Mouse (Mus musculus): Measurements from ENCODE around the gene Syde2. TPM values are rescaled to one million over a fixed set of nuclear protein-coding genes. Genes with fewer than 3 reads are reported as not detected.
"Not testable (repeated sequence)": the region's sequence is repeated elsewhere in the genome, so short reads cannot be mapped to it uniquely, and the experiment has no call there.

Gene Syde2
- polyA plus RNA-seq, 1 experiment from 2014 or later, result 1.7 TPM

DNA sequence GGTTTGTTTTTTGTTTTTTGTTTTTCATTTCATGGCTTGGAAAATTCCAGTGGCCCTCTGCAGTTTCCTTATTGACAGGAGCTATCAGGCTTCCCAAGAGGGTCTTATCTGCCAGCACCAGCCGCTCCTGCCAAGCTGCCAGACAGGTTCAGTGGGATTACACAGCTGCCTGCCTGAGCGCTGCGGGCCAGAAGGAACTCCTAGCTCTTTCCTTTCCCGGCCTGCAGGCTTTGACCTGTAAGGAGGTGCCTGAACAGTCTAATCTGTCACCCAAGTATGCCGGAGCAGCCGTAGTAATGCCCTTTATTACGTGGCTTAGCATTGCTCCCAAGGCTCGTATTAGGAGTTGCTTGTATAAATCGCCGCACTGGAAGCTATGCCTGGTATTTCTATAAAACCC is 23.2 kb upstream of the Syde2 start:
- ATAC-seq (ENCODE audit: low FRiP score, low TSS enrichment), result peak; percentile 69
- Histone ChIP-seq H3K4me3 (ENCODE audit: low read length) (no peak overlapping the region), H3K9ac (replicated peaks; ENCODE audit: low read length) (no peak overlapping the region), H3K27ac (ENCODE audit: low read length) (peak overlapping the region; percentile 61; the same call in 1 of the 2 replicates), H3K4me2 (replicated peaks; ENCODE audit: low read depth, low read length) (peak overlapping the region; percentile 52), H3K27me3 (ENCODE audit: insufficient read depth, low read length) (peaks cover 12% of the 10 kb centered on the region), H3K36me3 (ENCODE audit: insufficient read depth, low read length) (no peaks in the 10 kb centered on the region), H3K4me1 (ENCODE audit: insufficient read depth, low read length) (peaks cover 28% of the 10 kb centered on the region), H3K9me3 (ENCODE audit: low read length) (no peaks in the 10 kb centered on the region)
- WGBS, result 20% methylated on average over 10 of the region's 10 CpGs

- Histone ChIP-seq H3K4me1 (ENCODE audit: insufficient read depth, low read length) (peaks cover 28% of the 10 kb centered on the region), H3K27me3 (ENCODE audit: insufficient read depth, low read length) (peaks cover 12% of the 10 kb centered on the region)
- not testable (repeated sequence) for H3K9me3 ChIP-seq (ENCODE audit: low read length); H3K4me2 ChIP-seq (replicated peaks; ENCODE audit: low read depth, low read length); H3K9ac ChIP-seq (replicated peaks; ENCODE audit: low read length); H3K36me3 ChIP-seq (ENCODE audit: insufficient read depth, low read length); ATAC-seq (ENCODE audit: low FRiP score, low TSS enrichment); H3K27ac ChIP-seq (ENCODE audit: low read length); H3K4me3 ChIP-seq (ENCODE audit: low read length)
- 82% methylated on average over 3 of the region's 3 CpGs for WGBS
Measured at GRCm38 (mm10) chr3:145965583-145965982, 22.1 kb upstream of the Syde2 start.

DNA sequence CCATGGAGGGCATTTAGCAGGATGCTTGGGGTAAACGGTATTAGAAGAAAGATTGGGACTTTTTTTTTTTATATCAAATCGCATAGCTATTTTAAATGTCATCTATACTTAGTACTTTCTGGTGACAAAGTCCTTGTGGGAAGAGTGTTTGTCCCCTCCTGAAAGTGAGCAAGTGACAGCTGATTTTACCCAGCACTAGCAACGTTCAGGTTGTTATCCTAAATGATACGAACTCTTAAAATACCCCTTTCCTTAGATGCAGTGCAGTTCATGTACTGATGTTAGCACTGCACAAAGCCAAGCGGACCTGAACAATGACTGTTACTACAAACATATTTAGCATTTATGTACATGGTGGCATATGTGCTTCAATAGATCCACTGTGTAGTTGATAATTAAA is 20.9 kb upstream of the Syde2 start:
- H3K36me3 ChIP-seq (ENCODE audit: insufficient read depth, low read length), result no peaks in the 10 kb centered on the region
- 85% methylated on average over 5 of the region's 5 CpGs for WGBS
- no peak overlapping the region for H3K4me2 ChIP-seq (replicated peaks; ENCODE audit: low read depth, low read length)

GRCm38 (mm10) chr3:145969031-145969501 is 18.6 kb upstream of the Syde2 start:
- no peaks in the 10 kb centered on the region; the same call in 1 of the 2 replicates for H3K27me3 ChIP-seq (ENCODE audit: insufficient read depth, low read length)
- 21% methylated on average over 14 of the region's 14 CpGs for WGBS
- H3K4me3 ChIP-seq (ENCODE audit: low read length), result peak overlapping the region; percentile 16; the same call in 1 of the 2 replicates
- ATAC-seq (ENCODE audit: low FRiP score, low TSS enrichment), result peak; percentile 84
- peaks cover 2% of the 10 kb centered on the region for H3K9me3 ChIP-seq (ENCODE audit: low read length)
- H3K4me2 ChIP-seq (replicated peaks; ENCODE audit: low read depth, low read length), result peak overlapping the region; percentile 39
- no peaks in the 10 kb centered on the region for H3K36me3 ChIP-seq (ENCODE audit: insufficient read depth, low read length)
- H3K9ac ChIP-seq (replicated peaks; ENCODE audit: low read length), result no peak overlapping the region
- H3K4me1 ChIP-seq (ENCODE audit: insufficient read depth, low read length), result peaks cover 15% of the 10 kb centered on the region
- peak overlapping the region; percentile 79 for H3K27ac ChIP-seq (ENCODE audit: low read length)

More for the DNA sequence above, 20.9 kb upstream of the Syde2 start:
- peaks cover 11% of the 10 kb centered on the region for H3K27me3 ChIP-seq (ENCODE audit: insufficient read depth, low read length)
- H3K4me3 ChIP-seq (ENCODE audit: low read length), result no peak overlapping the region
- no peak overlapping the region for H3K27ac ChIP-seq (ENCODE audit: low read length)
- H3K4me1 ChIP-seq (ENCODE audit: insufficient read depth, low read length), result peaks cover 28% of the 10 kb centered on the region
- no peak for ATAC-seq (ENCODE audit: low FRiP score, low TSS enrichment)
- H3K9me3 ChIP-seq (ENCODE audit: low read length), result no peaks in the 10 kb centered on the region
- H3K9ac ChIP-seq (replicated peaks; ENCODE audit: low read length), result no peak overlapping the region

GRCm38 (mm10) chr3:145971501-145971900 is 16.2 kb upstream of the Syde2 start:
- Histone ChIP-seq H3K9me3 (ENCODE audit: low read length) (peaks cover 11% of the 10 kb centered on the region), H3K27me3 (ENCODE audit: insufficient read depth, low read length) (no peaks in the 10 kb centered on the region), H3K4me1 (ENCODE audit: insufficient read depth, low read length) (peaks cover 5% of the 10 kb centered on the region), H3K4me3 (ENCODE audit: low read length) (no peak overlapping the region), H3K9ac (replicated peaks; ENCODE audit: low read length) (no peak overlapping the region), H3K36me3 (ENCODE audit: insufficient read depth, low read length) (no peaks in the 10 kb centered on the region), H3K27ac (ENCODE audit: low read length) (no peak overlapping the region), H3K4me2 (replicated peaks; ENCODE audit: low read depth, low read length) (no peak overlapping the region)
- 78% methylated on average over 10 of the region's 10 CpGs for WGBS
- no peak for ATAC-seq (ENCODE audit: low FRiP score, low TSS enrichment)

DNA sequence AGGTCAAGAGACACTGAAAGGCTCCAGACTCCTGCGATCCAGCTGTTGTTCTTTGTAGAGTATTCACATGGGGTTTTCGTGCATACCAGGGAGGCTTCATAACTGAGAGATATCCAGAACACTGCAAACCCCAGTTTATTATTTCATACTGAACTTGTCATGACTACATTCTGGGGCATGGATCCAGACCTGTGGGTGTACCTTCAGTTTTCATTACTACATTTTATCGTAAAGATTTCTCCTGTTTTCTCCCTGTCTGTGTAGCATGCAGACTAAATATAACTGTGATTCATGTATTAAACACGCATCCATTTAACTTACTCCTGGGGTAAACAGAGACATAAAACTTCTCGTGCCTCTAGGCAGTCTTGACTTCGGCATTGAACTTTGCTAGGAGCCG is 12.7 kb upstream of the Syde2 start:
- H3K4me3 ChIP-seq (ENCODE audit: low read length), result no peak overlapping the region
- no peaks in the 10 kb centered on the region for H3K4me1 ChIP-seq (ENCODE audit: insufficient read depth, low read length)
- H3K9me3 ChIP-seq (ENCODE audit: low read length), result peaks cover 18% of the 10 kb centered on the region
- no peaks in the 10 kb centered on the region for H3K36me3 ChIP-seq (ENCODE audit: insufficient read depth, low read length)
- H3K27me3 ChIP-seq (ENCODE audit: insufficient read depth, low read length), result no peaks in the 10 kb centered on the region
- no peak overlapping the region for H3K27ac ChIP-seq (ENCODE audit: low read length)
- no peak for ATAC-seq (ENCODE audit: low FRiP score, low TSS enrichment)
- H3K9ac ChIP-seq (replicated peaks; ENCODE audit: low read length), result no peak overlapping the region
- WGBS, result 88% methylated on average over 7 of the region's 7 CpGs
- H3K4me2 ChIP-seq (replicated peaks; ENCODE audit: low read depth, low read length), result no peak overlapping the region

DNA sequence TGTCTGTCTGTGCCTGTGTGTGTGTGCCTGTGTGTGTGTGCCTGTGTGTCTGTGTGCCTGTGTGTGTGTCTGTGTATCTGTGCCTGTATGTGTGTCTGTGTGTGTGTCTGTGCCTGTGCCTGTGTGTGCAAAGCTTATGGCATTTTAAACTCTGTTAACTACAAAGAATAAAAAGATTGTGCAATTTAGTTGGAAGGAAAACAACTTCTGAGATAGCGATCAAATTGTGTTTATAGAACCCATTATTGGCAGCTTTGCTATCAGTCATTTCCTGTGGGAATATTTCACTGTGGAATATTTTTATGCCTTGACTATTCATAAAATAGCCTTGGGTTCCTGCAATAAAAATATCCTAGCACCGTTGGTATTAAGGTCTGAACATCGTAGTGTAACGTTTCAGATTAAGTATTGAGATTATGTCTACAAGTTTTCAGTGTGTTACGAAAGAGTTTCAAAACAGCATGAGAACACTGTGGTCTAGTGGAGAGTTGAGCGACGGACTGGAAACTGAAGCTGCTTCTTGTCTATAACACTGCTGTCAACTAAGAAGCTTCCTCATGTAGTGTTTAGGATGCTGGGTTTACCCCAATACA is 2.2 kb upstream of the Syde2 start:
- no peak overlapping the region for H3K27ac ChIP-seq (ENCODE audit: low read length)
- peaks cover 8% of the 10 kb centered on the region; the same call in 1 of the 2 replicates for H3K27me3 ChIP-seq (ENCODE audit: insufficient read depth, low read length)
- H3K4me3 ChIP-seq (ENCODE audit: low read length), result no peak overlapping the region
- no peak overlapping the region for H3K9ac ChIP-seq (replicated peaks; ENCODE audit: low read length)
- H3K4me2 ChIP-seq (replicated peaks; ENCODE audit: low read depth, low read length), result no peak overlapping the region
- no peak for ATAC-seq (ENCODE audit: low FRiP score, low TSS enrichment)
- H3K36me3 ChIP-seq (ENCODE audit: insufficient read depth, low read length), result no peaks in the 10 kb centered on the region
- 64% methylated on average over 7 of the region's 7 CpGs for WGBS
- 0 out of 2 replicates have a peak, but pooled peaks cover 2% of the 10 kb centered on the region for H3K9me3 ChIP-seq (ENCODE audit: low read length)
- peaks cover 18% of the 10 kb centered on the region for H3K4me1 ChIP-seq (ENCODE audit: insufficient read depth, low read length)

DNA sequence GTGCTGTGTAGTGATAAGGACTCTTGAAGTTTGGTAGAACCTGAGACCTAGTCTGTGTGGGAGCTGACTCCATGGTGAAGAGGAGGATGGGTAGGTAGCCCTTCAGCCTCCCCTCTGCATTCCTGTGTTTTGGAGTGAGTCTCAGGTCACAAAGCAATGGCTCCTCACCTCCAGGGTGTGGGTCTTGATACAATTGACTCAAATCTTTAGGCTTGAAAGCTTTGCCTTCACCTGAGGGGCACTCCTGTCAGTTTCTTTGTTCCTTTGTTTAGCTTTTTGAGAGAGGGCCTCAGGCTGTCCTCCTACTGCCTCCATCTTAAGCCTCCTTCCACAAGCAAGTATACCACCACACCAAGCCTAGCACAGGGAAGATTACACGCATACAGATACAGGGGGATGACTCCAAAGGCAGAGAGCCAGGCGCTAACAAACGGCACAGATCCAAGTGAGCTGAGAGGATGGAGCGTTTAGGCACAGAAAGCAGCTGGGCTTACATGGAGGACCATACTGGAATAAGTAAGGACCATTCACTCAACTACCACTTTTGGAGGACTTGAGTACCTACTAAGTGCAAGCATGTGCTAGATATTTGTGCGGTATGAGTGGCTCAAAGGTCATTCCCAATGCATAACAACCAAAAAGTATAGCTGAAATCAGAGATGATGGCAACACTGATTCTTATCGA is 1.2 kb upstream of the Syde2 start:
- Histone ChIP-seq H3K27ac (ENCODE audit: low read length) (no peak overlapping the region), H3K4me3 (ENCODE audit: low read length) (0 out of 2 replicates have a peak overlapping the region, but pooled peaks have one; percentile 75), H3K27me3 (ENCODE audit: insufficient read depth, low read length) (peaks cover 8% of the 10 kb centered on the region; the same call in 1 of the 2 replicates), H3K4me1 (ENCODE audit: insufficient read depth, low read length) (peaks cover 22% of the 10 kb centered on the region), H3K4me2 (replicated peaks; ENCODE audit: low read depth, low read length) (peak overlapping the region; percentile 81), H3K9me3 (ENCODE audit: low read length) (0 out of 2 replicates have a peak, but pooled peaks cover 2% of the 10 kb centered on the region), H3K9ac (replicated peaks; ENCODE audit: low read length) (no peak overlapping the region), H3K36me3 (ENCODE audit: insufficient read depth, low read length) (no peaks in the 10 kb centered on the region)
- 67% methylated on average over 6 of the region's 6 CpGs for WGBS
- no peak for ATAC-seq (ENCODE audit: low FRiP score, low TSS enrichment)

DNA sequence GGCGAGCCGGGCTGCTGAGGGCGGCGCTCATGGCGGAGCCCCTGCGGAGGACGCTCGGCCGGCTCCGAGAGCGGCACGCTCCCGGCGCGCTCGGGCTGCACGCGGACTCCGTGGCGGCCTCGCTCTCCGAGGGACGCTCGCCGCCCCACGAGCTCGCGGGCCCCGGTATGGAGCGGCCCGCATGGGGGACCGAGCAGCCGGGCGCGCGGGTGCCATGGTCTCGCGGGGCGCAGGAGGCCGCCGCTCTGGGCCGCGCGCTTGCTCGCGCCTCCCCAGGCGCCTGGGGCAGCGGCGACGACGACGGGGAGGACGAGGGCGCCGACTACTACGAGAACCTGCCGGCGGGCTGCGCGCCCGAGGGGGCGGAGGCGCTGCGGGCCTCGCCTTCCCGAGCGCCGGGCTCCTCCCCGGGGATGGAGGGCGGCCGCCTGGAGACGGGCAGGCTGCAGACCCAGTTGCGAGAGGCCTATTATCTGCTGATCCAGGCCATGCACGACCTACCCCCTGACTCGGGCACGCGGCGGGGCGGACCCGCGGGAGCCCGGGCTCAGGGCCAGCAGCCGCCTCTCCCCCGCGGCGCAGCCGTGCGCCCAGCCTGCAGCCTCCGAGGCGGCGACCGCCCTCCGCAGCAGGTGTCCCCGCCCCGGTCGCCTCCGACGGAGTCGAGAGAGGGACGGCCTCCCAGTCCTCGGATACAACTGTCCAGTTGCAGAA is 457 bp downstream of the Syde2 start:
- H3K9me3 ChIP-seq (ENCODE audit: low read length), result 0 out of 2 replicates have a peak, but pooled peaks cover 2% of the 10 kb centered on the region
- peak; percentile 89 for ATAC-seq (ENCODE audit: low FRiP score, low TSS enrichment)
- H3K27me3 ChIP-seq (ENCODE audit: insufficient read depth, low read length), result peaks cover 8% of the 10 kb centered on the region; the same call in 1 of the 2 replicates
- peak overlapping the region; percentile 81 for H3K4me2 ChIP-seq (replicated peaks; ENCODE audit: low read depth, low read length)
- peak overlapping the region; percentile 96 for H3K27ac ChIP-seq (ENCODE audit: low read length)
- peaks cover 36% of the 10 kb centered on the region for H3K4me1 ChIP-seq (ENCODE audit: insufficient read depth, low read length)
- WGBS, result under 1% methylated on average over 72 of the region's 101 CpGs
- peak overlapping the region; percentile 87 for H3K9ac ChIP-seq (replicated peaks; ENCODE audit: low read length)
- no peaks in the 10 kb centered on the region for H3K36me3 ChIP-seq (ENCODE audit: insufficient read depth, low read length)
- H3K4me3 ChIP-seq (ENCODE audit: low read length), result peak overlapping the region; percentile 75

Measured in kidney, embryonic 16.5 days (tissue).